Mouse (Mus musculus): Measurements from ENCODE around the gene Dab2ip. TPM values are rescaled to one million over a fixed set of nuclear protein-coding genes. Genes with fewer than 3 reads are reported as not detected.

The Dab2ip gene
- total RNA-seq, 2 experiments from 2014 or later = 102 to 108 TPM

DNA sequence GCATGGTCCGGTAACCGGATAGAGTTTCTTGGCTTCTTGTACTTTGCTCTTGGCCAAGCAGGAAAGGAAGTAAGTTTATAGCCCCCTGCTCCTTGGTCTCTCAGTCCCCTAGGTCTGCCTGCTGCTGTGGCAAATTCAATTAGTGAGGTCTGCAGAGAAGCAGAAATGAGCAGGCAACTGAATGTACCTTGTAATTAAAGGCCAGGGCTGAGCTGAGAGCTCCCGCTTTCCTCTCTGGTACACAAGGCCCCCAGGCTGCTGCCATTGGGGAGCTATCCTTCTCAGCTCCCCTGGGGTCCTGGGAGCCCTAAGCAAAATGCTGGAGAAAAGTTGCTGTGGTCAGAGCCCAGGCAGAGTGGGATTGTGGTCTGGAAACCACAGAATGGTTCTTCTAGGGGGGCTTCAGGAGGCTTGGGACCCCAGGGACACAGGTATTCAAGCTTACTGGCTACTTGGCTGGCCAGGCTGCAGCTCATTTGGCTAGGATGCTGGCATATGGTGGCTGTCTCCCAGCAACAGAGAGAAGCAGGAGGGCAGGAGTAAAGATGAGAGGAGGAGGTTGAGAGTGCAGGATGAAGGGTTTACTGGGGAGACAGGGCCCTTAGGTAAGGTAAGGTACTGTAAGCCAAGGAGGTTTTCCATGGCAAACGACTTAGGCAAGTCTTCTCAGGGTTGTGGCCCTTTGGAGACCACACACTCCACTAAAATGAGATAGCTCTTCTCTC lies 922 bp downstream of the Dab2ip start:
- DNase-seq = peak in 1 of 2 experiments; percentile 21

DNA sequence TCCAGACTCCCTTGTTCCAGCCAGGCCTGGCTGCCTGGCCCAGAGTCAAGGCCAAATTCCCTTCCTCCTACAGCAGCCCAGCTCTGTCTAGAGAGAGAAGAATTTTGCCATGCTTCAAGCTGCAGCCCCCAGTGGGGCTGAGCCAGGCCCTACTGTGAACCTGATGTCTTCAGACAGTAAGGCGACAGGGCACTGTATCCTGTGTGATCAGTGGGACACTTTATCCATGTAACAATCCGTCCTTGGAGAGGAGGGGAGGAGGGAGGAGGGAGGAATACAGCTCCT lies 1.4 kb downstream of the Dab2ip start:
- DNase-seq = no peak

DNA sequence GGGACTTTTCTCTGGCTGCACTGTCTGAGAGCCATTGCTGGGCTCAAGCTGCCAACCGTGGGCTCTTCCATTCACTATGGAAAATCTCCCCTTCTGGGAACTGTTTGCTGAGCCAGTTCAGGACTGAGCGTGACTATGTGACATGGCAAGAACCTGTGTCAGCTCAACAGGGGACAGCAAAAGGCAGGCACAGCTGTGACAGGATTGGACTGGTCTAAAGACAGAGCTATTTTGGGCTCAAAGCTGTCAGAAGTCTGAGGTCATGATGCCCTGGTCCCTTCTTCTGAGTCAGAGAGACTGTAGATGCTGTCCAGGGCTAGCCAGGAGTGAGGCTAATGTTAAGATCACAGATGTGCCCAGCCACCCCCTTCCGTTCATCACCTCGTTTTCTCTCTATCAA lies 5.7 kb downstream of the Dab2ip start:
- DNase-seq = no peak

DNA sequence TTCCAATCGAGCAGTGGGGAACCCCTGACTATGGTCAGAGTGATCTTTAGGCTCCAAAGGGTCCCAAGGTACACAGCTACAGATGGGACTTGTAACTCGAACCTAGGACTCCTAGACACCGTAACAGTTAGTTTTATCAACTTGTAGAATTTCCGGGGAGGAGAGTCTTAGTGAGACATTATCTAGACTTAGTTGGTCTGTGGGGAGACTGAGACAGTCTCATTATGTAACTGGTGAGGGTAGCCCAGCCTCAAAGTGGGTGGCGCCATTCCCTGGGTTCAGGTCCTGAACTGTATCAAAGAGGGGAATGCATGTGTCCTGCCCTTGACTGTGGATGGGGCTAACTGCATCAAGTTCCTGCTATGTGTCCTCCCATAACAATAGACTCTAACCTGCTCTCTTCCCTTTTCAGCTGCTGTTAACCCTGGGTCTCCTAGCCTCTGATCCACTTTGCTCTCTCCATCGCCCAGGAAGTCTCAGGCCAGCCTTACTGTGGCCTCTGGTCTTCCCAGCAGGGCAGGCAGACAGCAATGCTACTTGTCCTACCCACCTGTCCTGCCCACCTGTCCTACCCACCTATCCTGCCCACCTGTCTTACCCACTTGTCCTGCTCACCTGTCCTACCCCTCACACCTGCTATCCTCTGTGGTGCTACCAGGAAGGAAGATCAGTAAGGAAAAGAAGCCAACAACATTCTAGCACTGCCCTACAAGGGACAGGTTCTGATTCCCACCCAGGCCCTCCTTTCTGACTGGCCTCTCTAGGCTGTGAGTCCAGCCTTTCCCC lies 7.2 kb downstream of the Dab2ip start:
- DNase-seq = no peak

DNA sequence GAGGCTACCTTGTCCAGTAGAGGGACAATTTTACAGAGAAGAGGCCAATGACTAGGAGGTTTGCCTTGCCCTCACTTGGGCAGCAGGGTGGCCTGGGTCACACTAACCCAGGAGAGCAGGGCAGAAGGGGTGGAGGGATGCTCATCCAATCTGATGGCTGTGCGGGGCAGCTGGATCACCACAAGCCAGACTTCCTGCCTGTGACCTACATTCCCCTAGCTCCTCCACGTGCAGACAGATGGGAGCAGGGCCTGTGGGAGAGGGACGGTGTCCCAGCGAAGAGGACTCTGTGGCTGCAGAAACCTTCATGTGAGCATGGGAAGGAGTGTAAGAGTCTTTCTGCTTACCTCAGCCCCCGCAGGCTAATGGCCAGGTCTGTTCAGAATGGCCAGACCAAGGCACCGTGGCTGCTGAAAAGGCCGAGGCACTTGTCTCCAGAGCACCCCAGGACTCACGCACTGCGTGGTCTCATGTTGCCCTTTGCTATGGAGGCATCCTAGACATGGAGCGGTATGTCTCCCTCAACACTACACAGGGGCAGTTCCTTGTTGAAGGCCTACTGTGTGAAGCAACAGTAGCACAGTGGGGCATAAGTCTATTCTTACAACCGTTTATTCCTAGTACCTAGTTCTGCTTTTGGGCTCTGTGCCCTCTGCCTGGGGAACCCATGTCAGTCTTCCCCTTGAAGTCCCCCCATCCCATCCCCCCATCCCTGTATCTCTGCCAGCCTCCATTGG lies 9.1 kb downstream of the Dab2ip start:
- DNase-seq = no peak

DNA sequence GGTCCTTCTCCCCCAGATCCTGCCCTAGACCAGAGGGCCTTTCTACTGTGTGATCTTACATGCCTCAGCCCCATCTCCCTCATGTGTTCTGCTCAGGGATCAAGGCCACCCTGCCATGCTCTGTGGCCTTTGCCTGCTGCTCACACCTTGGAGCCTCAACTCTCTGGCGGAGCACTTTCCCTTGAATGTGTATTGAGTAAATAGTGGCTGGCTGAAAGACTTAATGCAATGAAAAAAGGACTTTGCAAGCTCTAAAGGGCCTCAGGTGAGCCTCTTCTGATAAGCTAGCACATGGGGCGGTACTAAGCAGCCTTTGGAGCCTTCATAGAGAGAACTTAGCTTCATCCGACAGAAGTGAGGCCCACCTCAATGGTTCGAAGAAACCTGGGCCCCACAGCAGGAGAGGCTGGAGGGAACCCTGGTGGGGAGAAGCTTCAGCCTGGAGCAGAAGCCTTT lies 9.7 kb downstream of the Dab2ip start:
- DNase-seq = no peak

DNA sequence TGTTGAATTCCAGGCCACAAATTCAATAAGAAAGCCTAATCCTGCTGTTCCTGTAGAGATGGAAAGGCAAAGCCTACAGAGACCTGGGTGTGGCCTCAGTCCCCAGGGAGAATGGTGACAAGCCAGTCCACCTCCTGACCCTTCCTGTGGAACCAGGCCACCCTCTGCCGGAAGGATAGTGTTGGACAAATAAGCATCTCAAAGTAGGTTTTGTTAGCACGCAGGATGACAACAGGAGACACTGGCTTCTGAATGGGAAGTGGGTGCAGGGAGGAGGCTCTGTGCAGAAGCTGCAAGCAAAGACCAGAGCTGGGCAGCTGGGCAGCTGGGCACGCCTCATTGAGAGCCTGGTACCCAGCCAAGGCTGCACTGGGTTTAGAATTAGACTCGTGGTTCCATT lies 12.7 kb downstream of the Dab2ip start:
- DNase-seq = no peak

DNA sequence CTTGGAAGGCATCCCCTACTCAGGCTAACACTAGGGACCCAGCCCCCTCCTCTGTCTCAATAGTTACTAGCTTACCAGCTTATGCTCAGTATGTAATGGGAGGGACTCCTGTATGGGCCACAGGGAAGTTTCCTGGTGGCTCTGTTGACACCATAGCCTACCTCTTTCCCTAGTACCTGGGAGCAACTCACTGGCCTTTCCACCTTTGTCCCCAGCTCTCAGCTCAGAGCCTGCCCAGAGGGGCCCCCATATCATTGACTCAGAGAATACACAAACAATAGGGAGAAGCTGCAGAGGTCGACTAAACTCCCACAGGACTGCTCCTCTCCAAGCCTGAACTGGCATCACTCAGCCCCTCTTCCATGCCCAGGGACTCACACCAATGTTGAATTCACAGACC lies 16.6 kb downstream of the Dab2ip start:
- DNase-seq = no peak

DNA sequence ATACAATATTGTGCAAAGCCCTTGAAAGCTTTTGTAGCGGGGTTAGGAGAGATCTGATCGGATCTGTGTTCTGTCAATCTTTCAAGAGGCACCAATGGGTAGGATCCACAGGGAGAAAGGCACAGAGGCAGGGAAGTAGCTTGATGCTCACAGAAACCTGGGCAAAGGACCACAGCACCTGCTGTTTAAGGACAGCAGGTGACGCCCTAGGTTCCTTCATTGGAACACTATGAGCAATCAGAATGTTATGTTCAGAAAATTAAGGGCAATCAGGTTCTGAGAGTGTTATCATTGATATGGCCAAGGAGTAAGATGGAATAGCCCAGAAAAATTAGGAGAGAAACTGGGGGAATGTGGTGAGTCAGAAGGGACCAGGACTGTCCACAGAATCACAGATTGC lies 18.6 kb downstream of the Dab2ip start:
- DNase-seq = no peak

DNA sequence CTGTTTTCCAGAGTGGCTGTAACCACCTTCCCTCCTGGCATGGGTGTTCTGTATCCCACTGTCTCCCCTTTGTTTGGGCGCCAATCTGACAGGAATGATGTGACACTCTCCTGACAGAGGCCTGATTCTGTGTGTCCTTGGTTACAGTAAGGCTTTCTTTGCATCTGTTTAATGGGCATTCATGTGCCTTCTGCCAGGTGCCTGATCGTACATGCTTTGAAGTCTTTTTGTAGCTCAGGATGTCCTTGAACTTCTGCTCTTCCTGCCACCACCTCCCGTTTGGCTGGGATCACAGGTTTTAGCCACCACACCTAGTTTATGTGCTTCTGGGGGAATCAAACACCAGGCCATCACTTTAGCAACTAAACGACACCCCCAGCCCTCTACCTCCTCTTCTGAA lies 22.0 kb downstream of the Dab2ip start:
- DNase-seq = no peak

DNA sequence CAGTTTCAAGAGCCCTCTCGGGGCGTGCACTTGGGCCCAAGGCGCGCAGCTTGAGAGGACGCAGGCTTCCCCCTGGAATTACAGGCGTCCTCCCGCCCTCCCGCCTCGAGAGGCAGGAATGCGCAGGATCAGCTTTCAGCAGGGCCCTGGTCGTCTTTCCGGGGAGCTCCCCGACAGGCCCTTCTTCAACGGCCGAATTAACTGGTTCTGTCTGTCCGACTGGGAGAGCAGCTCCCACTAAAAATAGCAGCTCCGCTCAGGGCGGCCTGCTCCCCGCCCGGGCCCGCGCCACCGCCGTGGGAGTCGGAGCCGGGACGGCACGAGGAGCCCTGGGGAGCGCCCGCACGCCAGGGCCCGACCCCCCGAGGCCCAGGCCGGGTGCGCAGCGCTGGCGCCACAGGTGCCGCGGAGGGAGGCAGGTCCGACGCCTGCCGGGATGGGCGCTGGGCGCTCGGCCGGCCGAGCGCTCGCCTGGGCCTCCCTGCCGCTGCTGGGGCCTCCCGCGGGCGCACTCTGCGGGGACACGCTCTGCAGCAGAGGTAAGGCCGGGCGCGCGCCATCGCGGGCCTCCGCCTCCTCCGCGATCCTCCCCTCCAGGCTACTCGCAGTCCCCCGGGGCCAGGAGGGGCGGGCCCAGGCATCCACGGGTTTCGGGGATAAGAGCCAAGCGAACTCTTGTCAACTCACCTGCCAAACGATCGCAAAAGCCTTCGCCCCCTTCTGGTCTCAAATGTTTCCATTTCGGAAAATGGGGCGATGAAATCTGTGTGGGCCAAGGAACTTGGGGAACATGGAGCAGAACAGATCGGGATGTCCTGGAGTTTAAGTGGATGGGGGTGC lies 23.7 kb downstream of the Dab2ip start:
- no peak for DNase-seq

DNA sequence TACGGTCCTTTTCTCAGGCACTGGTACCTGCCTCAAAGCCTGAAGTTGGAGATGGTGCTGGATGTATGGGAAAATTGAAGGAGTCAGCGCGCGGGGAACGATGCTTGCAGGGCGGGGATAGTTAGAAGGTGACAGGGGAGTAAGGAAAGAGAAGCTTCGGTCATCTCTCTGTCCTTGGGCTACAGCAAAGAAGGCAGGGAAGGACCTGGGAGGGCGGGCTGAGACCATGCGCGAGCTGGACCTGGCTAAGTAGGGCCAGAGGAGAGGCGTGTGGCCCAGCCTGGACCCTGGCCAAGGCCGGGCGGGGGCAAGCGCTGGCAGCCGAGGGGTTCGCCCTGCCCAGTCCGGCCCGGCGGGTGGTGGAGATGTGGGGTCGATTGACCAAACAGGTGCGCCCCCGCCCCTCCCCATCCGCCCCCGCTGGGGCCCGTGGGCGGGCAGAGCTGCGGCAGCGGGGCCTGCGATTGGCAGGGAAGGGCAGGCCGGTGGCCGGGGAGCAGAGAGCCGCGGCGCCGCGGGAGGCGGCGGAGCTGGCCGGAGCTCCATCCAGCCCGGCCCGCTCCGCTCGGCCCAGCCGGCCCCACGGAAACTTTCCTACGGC lies 24.4 kb downstream of the Dab2ip start:
- peak; percentile 52 to 68 for DNase-seq

DNA sequence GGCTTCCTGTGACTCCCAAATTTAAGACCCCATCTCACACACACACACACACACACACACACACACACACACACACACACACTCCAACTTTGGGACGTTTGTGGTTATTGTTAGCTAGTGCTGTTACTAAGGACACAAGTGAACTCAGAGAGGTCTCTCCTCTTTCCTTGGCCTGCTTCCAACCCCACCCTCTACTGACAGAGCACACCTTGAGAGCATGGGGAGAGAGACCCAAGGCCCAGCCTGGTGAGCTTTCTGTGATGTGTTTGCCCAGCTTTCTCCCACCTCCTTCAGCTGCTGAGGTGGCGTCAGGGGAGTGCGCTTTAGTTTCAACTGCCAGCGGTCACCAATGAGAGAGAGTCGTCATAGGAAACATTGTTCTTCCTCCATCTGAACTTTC lies 25.3 kb downstream of the Dab2ip start:
- no peak for DNase-seq

DNA sequence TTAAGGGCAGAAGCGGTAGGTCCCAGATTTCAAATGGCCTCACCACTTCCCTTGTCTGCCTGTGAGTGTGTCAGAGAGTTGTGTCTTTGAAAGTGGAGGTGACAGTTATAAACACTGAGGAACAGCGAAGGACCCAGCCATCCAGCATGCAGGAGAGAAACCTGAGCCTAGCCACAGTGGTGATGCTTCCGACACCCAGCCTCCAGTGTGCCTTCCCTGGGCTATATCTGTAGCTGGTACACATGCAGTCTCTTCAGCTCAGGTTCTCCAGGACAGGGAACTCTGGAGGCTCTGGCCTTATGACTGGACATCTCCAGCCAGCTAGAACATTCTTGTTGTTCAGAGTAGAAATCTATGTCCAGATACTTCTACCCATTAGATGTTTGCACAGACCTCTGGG lies 25.9 kb downstream of the Dab2ip start:
- DNase-seq = no peak

DNA sequence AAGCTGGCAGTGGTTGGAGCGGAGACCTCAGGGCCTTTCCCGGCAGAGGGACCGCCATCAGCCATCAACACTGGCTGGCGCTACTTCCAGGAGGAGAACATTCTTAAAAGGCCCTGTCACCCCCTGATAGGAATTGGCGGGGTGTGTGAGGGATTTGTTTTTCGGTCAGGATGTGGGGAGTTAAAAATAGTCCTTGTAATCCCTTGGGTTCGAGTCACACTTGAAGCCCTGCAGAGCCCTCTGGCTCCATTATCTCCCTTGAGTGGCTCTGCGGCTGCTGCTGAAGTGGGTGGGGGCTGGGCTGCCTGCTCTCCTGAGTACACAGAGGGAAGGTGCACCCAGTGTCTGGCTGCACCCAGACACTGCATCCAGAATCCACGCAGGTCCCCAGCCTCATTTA lies 30.3 kb downstream of the Dab2ip start:
- no peak for DNase-seq

DNA sequence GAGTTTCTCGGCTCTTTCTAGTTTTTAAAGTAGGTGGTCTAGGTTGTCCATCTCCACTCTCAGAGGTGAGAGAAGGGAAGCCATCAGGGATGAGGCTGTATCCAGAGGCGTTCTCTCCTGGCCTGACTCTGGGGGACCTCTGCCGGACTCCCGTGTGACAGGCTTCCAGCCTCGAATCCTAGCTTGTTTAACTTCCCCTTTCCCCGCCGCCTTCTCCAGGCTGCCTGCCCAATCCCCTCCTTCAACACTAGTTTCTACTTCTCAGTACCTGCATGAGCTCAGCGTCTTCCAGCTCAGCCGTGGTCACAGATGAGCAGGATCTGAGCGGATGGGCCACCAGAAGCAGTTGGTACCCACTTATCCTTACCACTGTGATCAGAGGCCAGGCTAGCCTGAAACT lies 31.3 kb downstream of the Dab2ip start:
- DNase-seq = no peak

DNA sequence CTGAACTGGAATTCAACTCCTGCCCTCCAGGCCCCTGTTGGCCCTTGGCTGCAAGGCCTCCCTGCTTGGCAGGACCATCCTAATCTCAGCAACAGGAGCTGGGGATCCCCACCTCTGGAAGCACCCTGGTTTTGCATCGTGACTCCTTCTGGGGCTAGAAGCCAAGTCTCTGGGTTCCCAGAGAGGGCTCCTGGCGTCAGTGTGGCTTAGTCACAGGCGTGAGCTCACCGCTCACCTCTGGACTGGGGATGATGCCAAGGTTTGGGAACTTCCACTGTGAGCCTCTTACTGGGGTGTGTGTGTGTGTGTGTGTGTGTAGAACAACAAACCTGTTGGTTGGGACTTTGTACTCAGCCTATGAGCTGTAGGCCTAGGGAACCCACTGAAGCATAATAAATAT lies 31.7 kb downstream of the Dab2ip start:
- DNase-seq = no peak

DNA sequence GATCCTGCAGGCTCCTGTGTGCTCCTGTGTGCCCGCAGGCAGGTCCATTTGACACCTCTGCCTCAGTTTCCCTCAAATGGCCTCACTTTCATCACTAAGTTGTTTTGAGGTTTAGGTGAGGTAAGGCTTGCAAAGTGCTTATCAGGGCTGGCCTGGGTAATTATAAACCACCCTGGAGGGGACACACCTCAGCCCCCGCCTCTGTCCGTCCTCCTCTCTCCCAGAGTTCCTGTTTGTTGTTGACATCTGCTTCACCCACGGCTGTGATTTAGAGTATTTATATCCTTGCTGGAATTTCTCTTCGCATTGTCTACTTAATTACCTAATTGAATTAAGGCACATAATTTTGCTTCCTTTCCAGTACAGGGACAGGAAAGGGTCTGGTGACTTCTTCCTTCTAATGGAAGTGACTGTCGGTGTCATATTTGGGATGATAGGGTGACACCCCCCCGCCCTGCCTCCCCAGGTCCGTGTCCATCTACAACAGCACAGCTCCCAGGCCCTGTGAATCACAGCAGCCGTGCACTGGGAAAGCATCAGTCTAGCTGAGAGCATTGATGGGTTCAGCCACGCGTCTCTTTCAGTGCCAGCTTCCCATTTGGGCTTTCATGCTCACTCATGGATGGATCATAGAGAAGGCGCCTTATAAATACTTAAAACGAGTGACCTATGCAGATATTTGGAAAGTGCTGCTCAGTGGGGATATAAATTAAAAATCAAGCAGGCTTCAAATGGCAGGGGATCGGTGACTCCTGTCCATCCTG lies 34.1 kb downstream of the Dab2ip start:
- no peak for DNase-seq

DNA sequence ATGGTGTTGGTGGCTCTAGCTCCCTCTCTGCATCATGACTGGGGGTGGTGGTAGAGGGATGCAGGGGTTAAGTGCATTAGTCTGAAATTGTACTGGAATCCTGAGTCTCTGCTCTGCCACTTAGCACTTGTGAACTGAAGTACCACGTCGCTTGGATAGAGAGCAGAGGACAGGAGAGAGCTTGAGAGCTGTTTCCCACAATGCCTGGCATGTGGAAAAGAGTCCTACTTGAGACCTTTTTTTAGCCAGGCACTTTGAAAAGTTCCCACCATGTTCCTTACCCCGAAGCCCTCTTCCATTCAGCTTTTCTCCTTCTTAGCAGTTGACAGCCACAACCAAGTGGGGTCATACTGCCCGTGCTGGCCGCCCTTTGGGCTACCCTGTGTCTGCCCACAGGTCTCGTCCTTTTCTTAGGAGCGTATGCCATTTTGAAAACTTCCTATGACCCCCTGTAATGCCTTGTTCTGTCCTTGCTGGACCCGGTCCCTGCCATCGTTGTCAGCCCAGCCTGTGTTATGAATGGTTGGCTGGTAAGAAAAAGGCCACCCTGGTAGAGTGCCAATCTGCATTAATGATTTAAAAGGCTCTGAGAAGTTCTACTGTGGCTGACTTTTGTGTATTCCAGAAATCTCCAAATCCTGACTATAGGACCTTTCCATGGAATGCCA lies 34.8 kb downstream of the Dab2ip start:
- DNase-seq = peak in 1 of 2 experiments; percentile 19

DNA sequence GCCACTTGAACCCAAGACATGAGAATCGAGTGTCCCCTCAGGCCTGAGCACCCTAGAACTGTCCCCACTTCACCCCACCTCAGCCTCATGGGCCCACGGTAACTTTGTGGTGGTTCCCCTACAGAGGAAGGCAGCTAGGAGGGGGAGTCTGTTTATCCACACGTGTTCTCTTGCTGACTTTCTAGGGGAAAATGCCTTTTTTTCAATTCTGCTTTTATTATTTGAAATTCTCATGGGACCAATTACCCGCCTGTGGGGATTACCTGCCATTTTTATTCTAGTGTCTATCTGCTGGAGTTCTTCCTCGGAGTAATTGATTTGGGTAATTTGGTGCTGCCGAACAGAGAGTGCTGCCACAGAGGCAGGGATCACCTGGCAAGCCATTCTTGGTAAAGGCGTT lies 35.8 kb downstream of the Dab2ip start:
- no peak for DNase-seq

DNA sequence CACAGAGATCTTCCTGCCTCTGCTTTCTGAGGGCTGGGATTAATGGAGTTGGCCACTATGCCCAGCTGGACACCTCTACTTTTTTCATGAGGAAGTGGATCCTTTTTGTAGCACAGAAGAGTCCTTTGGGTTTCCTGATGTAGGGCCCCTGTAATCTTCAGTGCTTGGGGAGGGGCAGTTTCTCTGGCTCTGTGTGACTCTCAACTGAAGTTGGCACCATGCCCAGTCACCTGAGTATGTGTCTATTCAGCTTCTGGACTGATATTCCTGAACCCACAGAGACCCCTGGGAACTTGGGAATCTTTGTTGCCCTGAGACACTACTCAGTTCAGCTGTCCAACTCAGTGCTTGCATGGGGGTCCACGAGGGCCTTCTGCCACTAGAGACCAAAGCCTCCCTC lies 37.0 kb downstream of the Dab2ip start:
- DNase-seq = no peak

Data from layer of hippocampus, postnatal 36 days (tissue).